Mouse (Mus musculus) embryonic facial prominence, embryonic 13.5 days (tissue): ENCODE measurements around the gene Arhgap27. TPM values are rescaled to one million over a fixed set of nuclear protein-coding genes. Genes with fewer than 3 reads are reported as not detected.
"Not testable (repeated sequence)": the region's sequence is repeated elsewhere in the genome, so short reads cannot be mapped to it uniquely, and the experiment has no call there.

Experiments used
- ATAC-seq: fragments of 200-750 bp; cut with Nextera tagmentation; 2 replicates; pipeline ENCODE4 v1.8.0; 2017; ENCODE audit warnings: low read depth; ENCODE audit not compliant: insufficient number of reproducible peaks, insufficient read depth, low FRiP score, low TSS enrichment
- H3K27ac ChIP-seq: fragments of 300-500 bp; sonication (generic); 2 replicates; pipeline ENCODE4 v1.5.1; 2015; ENCODE audit warnings: moderate library complexity, mild to moderate bottlenecking, inconsistent platforms
- H3K27me3 ChIP-seq: fragments of 300-500 bp; sonication (generic); 2 replicates; pipeline ENCODE4 v1.6.1; 2015; ENCODE audit warnings: mild to moderate bottlenecking, inconsistent platforms
- H3K36me3 ChIP-seq: fragments of 300-500 bp; sonication (generic); 2 replicates; pipeline ENCODE4 v1.6.1; 2015; ENCODE audit warnings: mild to moderate bottlenecking, inconsistent platforms
- H3K4me1 ChIP-seq: fragments of 300-500 bp; sonication (generic); 2 replicates; pipeline ENCODE4 v1.6.1; 2015; ENCODE audit warnings: inconsistent platforms
- H3K4me2 ChIP-seq: fragments of 300-500 bp; sonication (generic); 2 replicates; pipeline ENCODE4 v1.6.1; 2015; ENCODE audit warnings: moderate library complexity, mild to moderate bottlenecking, inconsistent platforms
- H3K4me3 ChIP-seq: fragments of 300-500 bp; sonication (generic); 2 replicates; pipeline ENCODE4 v1.5.1; 2015; ENCODE audit warnings: mild to moderate bottlenecking, inconsistent platforms
- H3K9ac ChIP-seq: fragments of 300-500 bp; sonication (generic); 2 replicates; pipeline ENCODE4 v1.6.1; 2015; ENCODE audit warnings: mild to moderate bottlenecking, inconsistent platforms
- H3K9me3 ChIP-seq: fragments of 300-500 bp; sonication (generic); 2 replicates; pipeline ENCODE4 v1.6.1; 2016; ENCODE audit warnings: inconsistent platforms
- WGBS: fragments of 180-500 bp; shearing (Covaris S2); methylation state at CpG from one replicate; pipeline ENCODE4 v1.1.7; 2015; ENCODE audit warnings: mixed read lengths; 5-methylcytosine and 5-hydroxymethylcytosine counted together
- polyA plus RNA-seq: library from polyadenylated mRNA; unstranded; fragments of >200 nt; fragmentation: Nextera tagmentation; extraction: Ambion mirVana; gene quantifications from 2 replicates; pipeline ENCODE4 v1.2.1, GENCODE M21; 2015

The Arhgap27 gene
- polyA plus RNA-seq, 1 experiment from 2014 or later: 6.8 TPM

DNA sequence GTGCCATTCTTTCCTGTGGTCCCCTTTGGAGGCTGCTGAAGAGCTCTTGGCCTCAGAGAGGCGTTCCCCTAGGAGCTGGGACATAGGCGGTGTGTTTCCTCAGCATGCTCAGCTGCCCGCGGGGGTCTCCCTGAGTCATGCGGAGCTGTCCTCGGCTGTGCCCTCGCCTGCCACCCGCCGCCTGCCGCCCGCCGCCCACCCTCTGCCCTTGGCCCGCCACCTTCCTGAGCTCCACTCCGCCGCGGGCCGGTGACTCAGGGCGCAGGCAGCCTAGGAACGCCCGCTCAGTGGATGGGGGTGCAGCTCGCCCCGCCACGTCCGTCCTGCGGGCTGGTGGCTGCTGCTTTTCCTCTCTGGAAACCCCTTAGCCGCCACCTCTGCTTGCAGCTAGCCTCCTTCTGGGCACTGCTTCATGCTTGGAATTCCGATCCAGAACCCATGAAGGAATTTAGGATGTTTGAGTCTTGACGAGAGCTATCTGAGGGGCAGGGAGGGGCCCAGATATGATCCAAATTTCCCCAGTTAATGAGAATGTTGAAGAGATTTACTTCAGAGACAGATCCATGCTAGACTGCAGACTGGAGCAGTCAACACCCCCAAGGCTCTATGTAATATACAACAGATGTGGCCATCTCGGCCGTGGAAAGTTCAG is 51.4 kb downstream of the Arhgap27 start:
- peak; percentile 72 for ATAC-seq
- Histone ChIP-seq H3K4me3 (peak overlapping the region; percentile 44), H3K9me3 (no peaks in the 10 kb centered on the region), H3K4me2 (peak overlapping the region; percentile 74), H3K9ac (peak overlapping the region; percentile 70), H3K27me3 (no peaks in the 10 kb centered on the region), H3K27ac (peak overlapping the region; percentile 96), H3K4me1 (peaks cover 21% of the 10 kb centered on the region), H3K36me3 (no peaks in the 10 kb centered on the region)
- WGBS: 3% methylated on average over 30 of the region's 30 CpGs

GRCm38 (mm10) chr11:103309956-103310574 is 53.4 kb downstream of the Arhgap27 start:
- H3K4me2 ChIP-seq: no peak overlapping the region
- H3K9ac ChIP-seq: no peak overlapping the region
- H3K4me3 ChIP-seq: no peak overlapping the region
- H3K9me3 ChIP-seq: no peaks in the 10 kb centered on the region
- 74% methylated on average over 10 of the region's 10 CpGs for WGBS
- H3K27me3 ChIP-seq: no peaks in the 10 kb centered on the region
- H3K27ac ChIP-seq: no peak overlapping the region
- peaks cover 27% of the 10 kb centered on the region for H3K4me1 ChIP-seq
- no peak for ATAC-seq
- H3K36me3 ChIP-seq: no peaks in the 10 kb centered on the region

DNA sequence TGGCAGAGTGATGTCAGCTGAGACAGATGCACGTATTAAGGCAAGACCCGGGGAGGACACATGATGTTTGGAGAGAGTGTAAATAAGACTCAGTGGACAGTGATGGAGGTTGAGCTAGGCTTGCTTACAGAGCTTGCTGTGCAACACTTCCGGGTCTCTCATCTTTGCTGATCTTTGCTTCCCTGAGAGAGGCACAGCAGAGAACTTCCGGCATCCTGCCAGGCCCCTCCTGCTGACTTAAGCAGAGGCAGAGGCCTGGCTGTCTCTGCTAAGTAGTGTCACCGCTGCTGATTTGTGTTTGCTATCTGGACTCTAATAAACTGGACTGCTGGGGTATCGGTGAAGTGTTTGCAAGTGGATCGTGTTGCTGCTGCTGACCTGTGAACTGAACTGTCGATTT is 55.6 kb downstream of the Arhgap27 start:
- 70% methylated on average over 8 of the region's 8 CpGs for WGBS
- no peaks in the 10 kb centered on the region for H3K9me3 ChIP-seq
- H3K4me3 ChIP-seq: no peak overlapping the region
- H3K4me1 ChIP-seq: peaks cover 24% of the 10 kb centered on the region
- no peaks in the 10 kb centered on the region for H3K36me3 ChIP-seq
- no peak for ATAC-seq
- no peak overlapping the region for H3K27ac ChIP-seq
- no peak overlapping the region for H3K4me2 ChIP-seq
- 0 out of 2 replicates have a peak overlapping the region, but pooled peaks have one; percentile 36 for H3K9ac ChIP-seq
- H3K27me3 ChIP-seq: no peaks in the 10 kb centered on the region

DNA sequence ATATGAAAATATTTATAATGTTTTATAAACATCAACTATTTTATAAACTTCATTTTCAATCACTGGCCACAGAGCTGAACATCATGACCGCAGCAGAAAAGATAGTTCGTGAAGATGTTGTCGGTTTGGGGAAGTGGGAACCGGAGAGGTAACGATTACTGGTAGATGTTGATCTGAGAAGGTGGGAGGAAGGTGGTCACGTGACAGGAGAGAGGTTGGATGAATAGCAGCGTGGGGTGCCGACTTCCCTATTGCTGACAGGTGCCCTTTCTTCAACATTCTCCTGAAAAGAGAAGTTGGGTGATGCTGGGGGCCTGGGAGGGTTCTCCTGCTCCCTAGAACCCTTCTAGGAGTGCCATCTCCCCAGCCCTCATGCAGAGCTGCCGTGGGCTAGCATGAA is 59.0 kb downstream of the Arhgap27 start:
- Histone ChIP-seq H3K36me3 (no peaks in the 10 kb centered on the region), H3K4me2 (no peak overlapping the region), H3K9me3 (no peaks in the 10 kb centered on the region), H3K27ac (no peak overlapping the region), H3K4me3 (no peak overlapping the region), H3K9ac (no peak overlapping the region), H3K4me1 (0 out of 2 replicates have a peak, but pooled peaks cover 7% of the 10 kb centered on the region), H3K27me3 (no peaks in the 10 kb centered on the region)
- no peak for ATAC-seq
- 87% methylated on average over 9 of the region's 9 CpGs for WGBS

DNA sequence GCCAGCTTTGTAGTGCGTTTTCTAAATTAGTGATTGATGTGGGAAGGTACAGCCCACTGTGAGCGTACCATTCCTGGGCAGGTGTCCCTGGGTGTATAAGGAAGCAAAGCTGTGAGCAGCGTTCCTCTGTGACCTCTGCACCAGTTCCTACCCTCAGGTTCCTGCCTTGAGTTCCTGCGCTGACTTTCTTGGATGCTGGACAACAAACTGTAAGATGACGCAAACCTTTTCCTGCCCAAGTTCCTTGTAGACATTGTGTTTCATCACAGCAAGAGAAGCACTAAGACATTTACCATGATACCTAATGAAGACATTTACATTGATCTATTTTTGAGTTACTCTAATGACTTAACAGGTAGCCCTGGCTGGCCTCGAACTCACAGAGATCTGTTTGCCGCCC is 68.7 kb downstream of the Arhgap27 start:
- 89% methylated on average over 7 of the region's 7 CpGs for WGBS
- H3K36me3 ChIP-seq: no peaks in the 10 kb centered on the region

DNA sequence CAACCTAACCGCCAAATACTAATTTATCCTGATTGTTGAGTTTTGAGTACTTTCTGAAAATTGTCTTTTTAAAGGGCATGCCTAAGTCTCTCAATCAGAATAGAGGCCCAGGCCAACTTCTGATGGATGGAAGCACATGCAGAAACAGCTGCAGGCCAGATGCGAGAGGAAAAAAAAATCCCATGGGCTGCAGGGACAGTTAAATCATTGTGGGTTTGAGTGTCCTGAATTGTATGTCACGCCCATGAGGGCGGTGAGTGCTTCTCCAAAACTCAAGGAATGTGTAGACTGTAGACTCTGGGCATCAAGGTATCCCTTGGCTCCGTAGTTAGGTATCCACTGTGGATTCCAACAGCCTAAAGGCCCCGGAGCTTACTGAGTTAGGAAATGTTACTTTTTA is 69.4 kb downstream of the Arhgap27 start:
- Histone ChIP-seq H3K36me3 (no peaks in the 10 kb centered on the region), H3K27me3 (no peaks in the 10 kb centered on the region), H3K9ac (no peak overlapping the region), H3K4me1 (peaks cover 16% of the 10 kb centered on the region), H3K4me2 (no peak overlapping the region), H3K27ac (no peak overlapping the region), H3K9me3 (no peaks in the 10 kb centered on the region), H3K4me3 (no peak overlapping the region)
- ATAC-seq: no peak
- WGBS: 63% methylated on average over 6 of the region's 6 CpGs

More for the DNA sequence above, 68.7 kb downstream of the Arhgap27 start:
- Histone ChIP-seq H3K9me3 (no peaks in the 10 kb centered on the region), H3K9ac (no peak overlapping the region), H3K27me3 (no peaks in the 10 kb centered on the region), H3K4me3 (no peak overlapping the region), H3K4me2 (no peak overlapping the region), H3K4me1 (peaks cover 16% of the 10 kb centered on the region), H3K27ac (no peak overlapping the region)
- ATAC-seq: no peak

DNA sequence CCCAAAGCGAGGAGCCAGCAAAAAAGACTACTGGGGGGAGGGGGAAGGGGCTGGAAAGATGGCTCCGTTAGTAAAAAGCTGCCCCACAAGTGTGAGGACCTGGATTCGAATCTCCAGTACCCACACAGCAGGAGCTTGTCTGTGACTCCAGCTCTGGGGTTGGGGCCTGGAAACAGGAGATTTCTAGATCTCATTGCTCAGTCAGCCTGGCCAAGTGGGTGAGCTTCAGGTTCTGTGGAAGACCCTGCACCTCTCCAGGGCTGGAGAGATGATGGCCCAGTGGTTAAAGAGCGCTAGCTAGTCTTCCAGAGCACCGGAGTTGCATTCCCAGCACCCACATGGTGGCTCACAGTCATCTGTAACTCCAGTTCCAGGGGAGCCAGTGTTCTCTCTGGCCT is 70.6 kb downstream of the Arhgap27 start:
- no peak overlapping the region for H3K9ac ChIP-seq
- no peak for ATAC-seq
- H3K4me3 ChIP-seq: no peak overlapping the region
- H3K36me3 ChIP-seq: no peaks in the 10 kb centered on the region
- WGBS: 82% methylated on average over 5 of the region's 5 CpGs
- no peaks in the 10 kb centered on the region for H3K27me3 ChIP-seq
- no peaks in the 10 kb centered on the region for H3K9me3 ChIP-seq
- H3K27ac ChIP-seq: peak overlapping the region; percentile 2; the same call in 1 of the 2 replicates
- H3K4me1 ChIP-seq: peaks cover 24% of the 10 kb centered on the region
- H3K4me2 ChIP-seq: no peak overlapping the region

- WGBS: 22% methylated on average over 14 of the region's 14 CpGs
- Histone ChIP-seq H3K9me3 (no peaks in the 10 kb centered on the region), H3K27ac (peak overlapping the region; percentile 2; the same call in 1 of the 2 replicates), H3K4me2 (no peak overlapping the region), H3K36me3 (no peaks in the 10 kb centered on the region), H3K4me3 (no peak overlapping the region), H3K4me1 (peaks cover 27% of the 10 kb centered on the region), H3K27me3 (no peaks in the 10 kb centered on the region), H3K9ac (no peak overlapping the region)
- ATAC-seq: no peak
Measured at GRCm38 (mm10) chr11:103292152-103292889, 71.2 kb downstream of the Arhgap27 start.

GRCm38 (mm10) chr11:103290841-103291240 is 72.7 kb downstream of the Arhgap27 start:
- not testable (repeated sequence) for H3K27ac ChIP-seq, H3K4me3 ChIP-seq, H3K36me3 ChIP-seq, H3K4me2 ChIP-seq, H3K9ac ChIP-seq, H3K9me3 ChIP-seq, H3K27me3 ChIP-seq, ATAC-seq
- peaks cover 33% of the 10 kb centered on the region for H3K4me1 ChIP-seq
- 90% methylated on average over 7 of the region's 7 CpGs for WGBS

GRCm38 (mm10) chr11:103288291-103288963 is 75.1 kb downstream of the Arhgap27 start:
- H3K4me3 ChIP-seq: no peak overlapping the region
- H3K27ac ChIP-seq: peak overlapping the region; percentile 44; the same call in 1 of the 2 replicates
- H3K9ac ChIP-seq: no peak overlapping the region
- H3K4me1 ChIP-seq: peaks cover 37% of the 10 kb centered on the region
- WGBS: 49% methylated on average over 16 of the region's 16 CpGs
- H3K4me2 ChIP-seq: no peak overlapping the region
- ATAC-seq: no peak
- no peaks in the 10 kb centered on the region for H3K36me3 ChIP-seq
- no peaks in the 10 kb centered on the region for H3K9me3 ChIP-seq
- no peaks in the 10 kb centered on the region for H3K27me3 ChIP-seq

GRCm38 (mm10) chr11:103286910-103287309 is 76.6 kb downstream of the Arhgap27 start:
- ATAC-seq: no peak
- Histone ChIP-seq H3K9ac (no peak overlapping the region), H3K9me3 (no peaks in the 10 kb centered on the region), H3K27ac (no peak overlapping the region), H3K36me3 (no peaks in the 10 kb centered on the region), H3K4me1 (peaks cover 30% of the 10 kb centered on the region), H3K4me3 (no peak overlapping the region), H3K4me2 (no peak overlapping the region), H3K27me3 (no peaks in the 10 kb centered on the region)
- WGBS: 94% methylated on average over 5 of the region's 5 CpGs
